Comparison of ENCODE assay signal across 21 mouse cellular contexts in genomic region chr13:68585441-68585840, GRCm38 (mm10). TPM values are rescaled to one million over a fixed set of nuclear protein-coding genes. Genes with fewer than 3 reads are reported as not detected.
DNase-seq lines count a peak whose midpoint lies in the region; ATAC-seq lines count a peak whose summit lies in the region.
"Had no signal": no experiment of that assay in that cellular context is flagged by ENCODE, and none has a peak within 500 bp of the region (broad histone marks: within the 10 kb centered on the region; RNA-seq: fewer than 3 reads in every experiment).

No protein-coding gene starts in this region.

- ATAC-seq in embryonic facial prominence, embryonic 14.5 days (ENCODE audit: low read depth) = no peak
- no peak for ATAC-seq in hindbrain, embryonic 13.5 days (ENCODE audit: low FRiP score)
- ATAC-seq: CD4-positive, CD25-positive, alpha-beta regulatory T cell, adult 4 months; forebrain, embryonic 13.5 days; forebrain, embryonic 15.5 days; forebrain, postnatal 0 days had no signal

- no peak overlapping the region for H3K27ac ChIP-seq in embryonic facial prominence, embryonic 14.5 days (replicated peaks; ENCODE audit: low read depth, low read length)
- H3K27ac ChIP-seq in embryonic facial prominence, embryonic 10.5 days (replicated peaks) = no peak overlapping the region
- no peak overlapping the region for H3K27ac ChIP-seq in hindbrain, embryonic 13.5 days
- no peak overlapping the region for H3K27ac ChIP-seq in hindbrain, embryonic 10.5 days
- H3K27ac ChIP-seq: embryonic facial prominence, embryonic 13.5 days; forebrain, embryonic 13.5 days; forebrain, embryonic 15.5 days had no signal

- peaks cover 6% of the 10 kb centered on the region; the same call in 1 of the 2 replicates for H3K4me1 ChIP-seq in embryonic facial prominence, embryonic 14.5 days (ENCODE audit: control insufficient read depth, insufficient read depth, low read length)
- H3K4me1 ChIP-seq in embryonic facial prominence, embryonic 10.5 days = peaks cover 12% of the 10 kb centered on the region
- peaks cover 28% of the 10 kb centered on the region for H3K4me1 ChIP-seq in hindbrain, embryonic 13.5 days (replicated peaks)
- H3K4me1 ChIP-seq in hindbrain, embryonic 10.5 days (replicated peaks) = peaks cover 17% of the 10 kb centered on the region

- no peaks in the 10 kb centered on the region for H3K27me3 ChIP-seq in embryonic facial prominence, embryonic 14.5 days (replicated peaks; ENCODE audit: control insufficient read depth, insufficient read depth, low read length)
- H3K27me3 ChIP-seq in embryonic facial prominence, embryonic 10.5 days (replicated peaks; ENCODE audit: low read depth, poor library complexity, severe bottlenecking) = no peaks in the 10 kb centered on the region
- no peaks in the 10 kb centered on the region for H3K27me3 ChIP-seq in hindbrain, embryonic 13.5 days
- H3K27me3 ChIP-seq in hindbrain, embryonic 10.5 days (ENCODE audit: insufficient read depth, poor library complexity, severe bottlenecking) = no peaks in the 10 kb centered on the region
- H3K27me3 ChIP-seq: CH12.LX; embryonic facial prominence, embryonic 13.5 days; forebrain, embryonic 13.5 days; forebrain, embryonic 15.5 days had no signal

- H3K9me3 ChIP-seq in embryonic facial prominence, embryonic 14.5 days (ENCODE audit: control insufficient read depth, low read length) = no peaks in the 10 kb centered on the region
- no peaks in the 10 kb centered on the region for H3K9me3 ChIP-seq in embryonic facial prominence, embryonic 10.5 days
- no peaks in the 10 kb centered on the region for H3K9me3 ChIP-seq in hindbrain, embryonic 13.5 days
- no peaks in the 10 kb centered on the region for H3K9me3 ChIP-seq in hindbrain, embryonic 10.5 days
- H3K9me3 ChIP-seq: embryonic facial prominence, embryonic 13.5 days; forebrain, embryonic 13.5 days; forebrain, embryonic 15.5 days had no signal

- peak overlapping the region; percentile 14; the same call in 1 of the 2 replicates for H3K9ac ChIP-seq in embryonic facial prominence, embryonic 14.5 days (ENCODE audit: low read depth, low read length)
- 0 out of 2 replicates have a peak overlapping the region, but pooled peaks have one; percentile 5 for H3K9ac ChIP-seq in hindbrain, embryonic 13.5 days
- H3K9ac ChIP-seq: embryonic facial prominence, embryonic 13.5 days; forebrain, embryonic 13.5 days; forebrain, embryonic 15.5 days; forebrain, postnatal 0 days had no signal

- H3K4me2 ChIP-seq in embryonic facial prominence, embryonic 14.5 days (ENCODE audit: low read depth, low read length) = no peak overlapping the region
- no peak overlapping the region for H3K4me2 ChIP-seq in hindbrain, embryonic 13.5 days
- H3K4me2 ChIP-seq: embryonic facial prominence, embryonic 13.5 days; forebrain, embryonic 13.5 days; forebrain, embryonic 15.5 days had no signal

- peaks cover 67% of the 10 kb centered on the region for H3K36me3 ChIP-seq in embryonic facial prominence, embryonic 14.5 days (ENCODE audit: control insufficient read depth, insufficient read depth, low read length)
- H3K36me3 ChIP-seq in embryonic facial prominence, embryonic 10.5 days (replicated peaks) = peaks cover 70% of the 10 kb centered on the region
- H3K36me3 ChIP-seq in hindbrain, embryonic 13.5 days = peaks cover 64% of the 10 kb centered on the region
- peaks cover 71% of the 10 kb centered on the region for H3K36me3 ChIP-seq in hindbrain, embryonic 10.5 days

- 81% methylated on average over 7 of the region's 7 CpGs for WGBS in embryonic facial prominence, embryonic 14.5 days
- WGBS in embryonic facial prominence, embryonic 10.5 days = 87% methylated on average over 7 of the region's 7 CpGs
- 82% methylated on average over 7 of the region's 7 CpGs for WGBS in hindbrain, embryonic 13.5 days
- WGBS in hindbrain, embryonic 10.5 days = 79% methylated on average over 7 of the region's 7 CpGs

- no peak overlapping the region for H3K4me3 ChIP-seq in embryonic facial prominence, embryonic 14.5 days (ENCODE audit: low read depth, low read length)
- no peak overlapping the region for H3K4me3 ChIP-seq in embryonic facial prominence, embryonic 10.5 days
- no peak overlapping the region for H3K4me3 ChIP-seq in hindbrain, embryonic 13.5 days
- H3K4me3 ChIP-seq in hindbrain, embryonic 10.5 days = no peak overlapping the region
- H3K4me3 ChIP-seq: embryonic facial prominence, embryonic 13.5 days; forebrain, embryonic 13.5 days; forebrain, embryonic 15.5 days had no signal

- DNase-seq in embryonic facial prominence, embryonic 14.5 days (ENCODE audit: low spot score) = no peak
- no peak for DNase-seq in embryonic facial prominence, embryonic 10.5 days (ENCODE audit: low spot score)
- DNase-seq in hindbrain, embryonic 10.5 days (ENCODE audit: low spot score) = no peak
- DNase-seq in ZHBTc4 (ENCODE audit: low read depth, low spot score) = peak; percentile 51
- DNase-seq in cerebellum, adult 11 months = no peak
- DNase-seq: adrenal gland, adult 2 months; adrenal gland, postnatal 10 days; adrenal gland, postnatal 25 days; B cell, adult 2 months; cerebellum, adult 11-12 months; cerebellum, adult 2 months; cerebellum, adult 9-10 months; cerebellum, postnatal 10 days; cerebellum, postnatal 25 days; forebrain, postnatal 0 days had no signal

RNA-seq across cellular contexts. Expression of gene Fastkd3, which starts 3.4 kb away (rescaled TPM):
- polyA plus RNA-seq in embryonic facial prominence, embryonic 14.5 days (2014; fragmentation: Nextera tagmentation; extraction: Ambion mirVana) = 25.1 and 27.1 TPM in 2 replicates
- polyA plus RNA-seq in embryonic facial prominence, embryonic 10.5 days (2016; fragmentation: Nextera tagmentation; extraction: Ambion mirVana) = 46.1 and 52.5 TPM in 2 replicates
- 22.7 and 25.9 TPM in 2 replicates for polyA plus RNA-seq in hindbrain, embryonic 13.5 days (2015; fragmentation: Nextera tagmentation; extraction: Ambion mirVana)
- 38.2 and 49.3 TPM in 2 replicates for polyA plus RNA-seq in hindbrain, embryonic 10.5 days (2016; fragmentation: Nextera tagmentation; extraction: Ambion mirVana)

RNA-seq across cellular contexts. Expression of gene Mtrr, which starts 3.5 kb away (rescaled TPM):
- 13.6 and 15.7 TPM in 2 replicates for polyA plus RNA-seq in embryonic facial prominence, embryonic 14.5 days (2014; fragmentation: Nextera tagmentation; extraction: Ambion mirVana)
- 23.6 and 26.4 TPM in 2 replicates for polyA plus RNA-seq in embryonic facial prominence, embryonic 10.5 days (2016; fragmentation: Nextera tagmentation; extraction: Ambion mirVana)
- polyA plus RNA-seq in hindbrain, embryonic 13.5 days (2015; fragmentation: Nextera tagmentation; extraction: Ambion mirVana) = 12.8 and 12.9 TPM in 2 replicates
- polyA plus RNA-seq in hindbrain, embryonic 10.5 days (2016; fragmentation: Nextera tagmentation; extraction: Ambion mirVana) = 21.2 and 22.0 TPM in 2 replicates

RNA-seq across cellular contexts. Expression of gene 1700001L19Rik, which starts 11.8 kb away (rescaled TPM):
- polyA plus RNA-seq in embryonic facial prominence, embryonic 14.5 days (2014; fragmentation: Nextera tagmentation; extraction: Ambion mirVana) = 1.4 and 2.5 TPM in 2 replicates
- 0.55 TPM in 2 replicates for polyA plus RNA-seq in embryonic facial prominence, embryonic 10.5 days (2016; fragmentation: Nextera tagmentation; extraction: Ambion mirVana)
- 3.4 and 3.5 TPM in 2 replicates for polyA plus RNA-seq in hindbrain, embryonic 13.5 days (2015; fragmentation: Nextera tagmentation; extraction: Ambion mirVana)
- polyA plus RNA-seq in hindbrain, embryonic 10.5 days (2016; fragmentation: Nextera tagmentation; extraction: Ambion mirVana) = 0.39 and 1.6 TPM in 2 replicates
- polyA plus RNA-seq: CD4-positive, CD25-positive, alpha-beta regulatory T cell, adult 4 months had no signal
